Mouse (Mus musculus) cerebellum, postnatal 14 days (tissue): ENCODE measurements around the gene Trmt2b.
A peak's percentile ranks its signal among the peaks of the same experiment; 100 is the strongest.
"Not testable (repeated sequence)": the region's sequence is repeated elsewhere in the genome, so short reads cannot be mapped to it uniquely, and the experiment has no call there.

Source experiments
- DNase-seq, 2 experiments: peaks; one replicate each; pipeline ENCODE4 v3.0.0; 2021; ENCODE audit warnings: mixed read lengths in 2 of 2

The Trmt2b gene

GRCm38 (mm10) chrX:134276275-134277160 is at the start of gene Trmt2b:
TSS of gene Trmt2b (minus strand) at chrX:134276984.
- DNase-seq = peak; percentile 51 to 62

GRCm38 (mm10) chrX:134319153-134319932 is 42.6 kb upstream of the Trmt2b start:
- DNase-seq = peak; percentile 38 to 61

GRCm38 (mm10) chrX:134311193-134311592 is 34.4 kb upstream of the Trmt2b start:
- not testable (repeated sequence) for DNase-seq

- DNase-seq = no peak
These were observed 31.5 kb upstream of the Trmt2b start for GRCm38 (mm10) chrX:134308275-134308634.

- DNase-seq = peak; percentile 85 to 88
These were observed 30.9 kb upstream of the Trmt2b start, which contains the start of gene Cenpi for GRCm38 (mm10) chrX:134307534-134308274. TSS of gene Cenpi (plus strand) at chrX:134308084.

- no peak for DNase-seq
These were observed 26.5 kb upstream of the Trmt2b start for GRCm38 (mm10) chrX:134303287-134303686.

- DNase-seq = no peak
These were observed 23.4 kb upstream of the Trmt2b start for GRCm38 (mm10) chrX:134300219-134300618.

GRCm38 (mm10) chrX:134297195-134297594 is 20.4 kb upstream of the Trmt2b start:
- peak; percentile 41 to 51 for DNase-seq

GRCm38 (mm10) chrX:134296737-134297136 is 20.0 kb upstream of the Trmt2b start:
- DNase-seq = peak; percentile 59 to 79

GRCm38 (mm10) chrX:134296301-134296700 is 19.5 kb upstream of the Trmt2b start:
- peak; percentile 76 to 84 for DNase-seq

- DNase-seq = no peak
These were observed 10.5 kb upstream of the Trmt2b start for GRCm38 (mm10) chrX:134287305-134287704.

GRCm38 (mm10) chrX:134285791-134286190 is 9.0 kb upstream of the Trmt2b start:
- DNase-seq = no peak

- DNase-seq = no peak
These were observed 8.3 kb upstream of the Trmt2b start for GRCm38 (mm10) chrX:134285102-134285501.

- no peak for DNase-seq
These were observed 3.7 kb upstream of the Trmt2b start for GRCm38 (mm10) chrX:134280531-134280930.

- peak in 1 of 2 experiments; percentile 30 for DNase-seq
These were observed 1.1 kb downstream of the Trmt2b start for GRCm38 (mm10) chrX:134275715-134276114.

- peak in 1 of 2 experiments; percentile 3 for DNase-seq
These were observed 14.7 kb downstream of the Trmt2b start for GRCm38 (mm10) chrX:134262129-134262528.

GRCm38 (mm10) chrX:134261191-134261590 is 15.6 kb downstream of the Trmt2b start:
- no peak for DNase-seq

- no peak for DNase-seq
These were observed 28.6 kb downstream of the Trmt2b start for GRCm38 (mm10) chrX:134248202-134248601.

GRCm38 (mm10) chrX:134245946-134246345 is 30.8 kb downstream of the Trmt2b start:
- no peak for DNase-seq

GRCm38 (mm10) chrX:134238266-134238665 is 38.5 kb downstream of the Trmt2b start:
- no peak for DNase-seq

- no peak for DNase-seq
These were observed 43.7 kb downstream of the Trmt2b start for GRCm38 (mm10) chrX:134233048-134233447.

- DNase-seq = no peak
These were observed 54.9 kb downstream of the Trmt2b start, which contains the start of gene Nox1 for GRCm38 (mm10) chrX:134221856-134222255. TSS of gene Nox1 (minus strand) at chrX:134221956.

- DNase-seq = no peak
These were observed 56.2 kb downstream of the Trmt2b start for GRCm38 (mm10) chrX:134220618-134221017.
